Mouse (Mus musculus) kidney, adult 2 months (tissue): Measurements from ENCODE around the gene Zfp108. TPM values are rescaled to one million over a fixed set of nuclear protein-coding genes. Genes with fewer than 3 reads are reported as not detected.

Source experiments
- DNase-seq: peaks from one replicate; pipeline ENCODE4 v3.0.0; 2021
- H3K27ac ChIP-seq: fragments of 200-500 bp; 2 replicates; pipeline ENCODE4 v1.5.1; 2012; ENCODE audit warnings: low read depth, low read length, control low read depth, inconsistent platforms; ENCODE audit not compliant: insufficient read depth
- H3K27me3 ChIP-seq: fragments of 200-500 bp; replicated peaks from 2 replicates; pipeline ENCODE4 v1.6.1; 2012; ENCODE audit warnings: mild to moderate bottlenecking, moderate library complexity, low read length, inconsistent platforms; ENCODE audit not compliant: control insufficient read depth, insufficient read depth
- H3K36me3 ChIP-seq: fragments of 200-500 bp; 2 replicates; pipeline ENCODE4 v1.6.1; 2012; ENCODE audit warnings: mild to moderate bottlenecking, moderate library complexity, low read length, inconsistent platforms; ENCODE audit not compliant: control insufficient read depth, insufficient read depth
- H3K4me1 ChIP-seq: fragments of 200-500 bp; 2 replicates; pipeline ENCODE4 v1.6.1; 2011; ENCODE audit warnings: low read length; ENCODE audit not compliant: control insufficient read depth, insufficient read depth
- H3K4me3 ChIP-seq: fragments of 200-500 bp; 2 replicates; pipeline ENCODE4 v1.5.1; 2011; ENCODE audit warnings: mild to moderate bottlenecking, low read depth, low read length, control low read depth; ENCODE audit not compliant: insufficient read depth
- CTCF ChIP-seq: fragments of 200-500 bp; conservative IDR thresholded peaks from 2 replicates; pipeline ENCODE4 v1.5.1; 2011; ENCODE audit warnings: low read depth, mild to moderate bottlenecking, control low read depth, low read length, moderate library complexity, mixed read lengths; ENCODE audit not compliant: insufficient read depth, insufficient read length
- POLR2A ChIP-seq: fragments of 200-500 bp; IDR thresholded peaks from one replicate; pipeline ENCODE4 v1.6.1; 2011; ENCODE audit warnings: low read depth, low read length, control low read depth
- WGBS: fragments of 180-500 bp; shearing (Covaris S2); methylation state at CpG from one replicate; pipeline ENCODE4 v1.1.7; 2018; 5-methylcytosine and 5-hydroxymethylcytosine counted together
- polyA plus RNA-seq: library from polyadenylated mRNA; depleted of rRNA; stranded (reverse); fragments of >200 nt; gene quantifications from 2 replicates; pipeline ENCODE4 v1.2.3, GENCODE M21; 2012; rRNA removed

Zfp108 gene
- polyA plus RNA-seq, result 1.2 and 1.3 TPM in 2 replicates

DNA sequence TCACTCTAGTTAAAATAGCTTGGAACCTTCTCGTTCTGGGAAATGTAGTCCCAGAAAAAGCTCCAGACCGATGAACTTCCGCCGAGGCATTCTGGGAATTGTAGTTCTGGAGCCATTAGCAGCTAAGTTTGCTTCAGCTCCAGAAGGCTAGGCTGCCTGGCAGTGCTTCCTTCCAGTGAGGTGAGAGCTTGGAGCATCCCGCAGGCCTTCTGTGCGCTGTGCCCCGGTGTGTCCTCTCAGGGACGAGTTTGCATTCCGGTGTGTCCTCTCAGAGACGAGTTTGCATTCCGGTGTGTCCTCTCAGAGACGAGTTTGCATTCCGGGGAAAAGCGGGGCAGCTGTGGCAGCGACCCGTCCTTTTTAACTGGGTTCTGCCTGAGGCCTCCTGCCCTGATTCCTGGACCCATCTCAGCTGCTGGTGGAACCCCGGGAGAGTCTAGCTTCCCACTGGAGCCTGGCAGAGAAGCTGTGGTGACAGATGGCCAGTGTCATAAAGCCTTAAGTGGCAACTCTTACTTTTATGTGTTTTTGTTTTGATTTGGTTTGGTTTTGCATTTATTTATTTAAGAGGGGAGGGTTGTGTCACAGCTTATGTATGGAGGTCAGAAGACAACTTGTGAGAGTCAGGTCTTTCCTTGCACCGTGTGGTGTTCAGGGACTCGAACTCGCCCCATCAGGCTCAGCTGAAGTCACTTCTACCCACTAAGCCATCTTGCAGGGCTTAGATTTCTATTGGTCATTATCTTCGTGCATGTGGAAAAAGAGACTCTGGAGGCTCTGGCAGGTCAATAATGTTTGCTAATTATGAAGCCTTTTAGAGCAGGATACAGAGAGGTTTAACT, at the start of gene Zfp108:
TSS of gene Zfp108 (plus strand) at position 162 of the 842 bp plus-strand sequence.
- H3K4me1 ChIP-seq, result peaks cover 3% of the 10 kb centered on the region; the same call in 1 of the 2 replicates
- 17% methylated on average over 21 of the region's 21 CpGs for WGBS
- TF ChIP-seq POLR2A, result peak; percentile 49
- no peak for TF ChIP-seq CTCF
- peak; percentile 95 for DNase-seq
- peak within 1 kb of the TSS; percentile 60 for H3K4me3 ChIP-seq
- H3K27ac ChIP-seq, result no peak within 1 kb of the TSS
- H3K36me3 ChIP-seq, result no peaks in the 10 kb centered on the region
- H3K27me3 ChIP-seq, result no peaks in the 10 kb centered on the region

GRCm38 (mm10) chr7:24207488-24208261, 46.9 kb upstream of the Zfp108 start:
- 12% methylated on average over 24 of the region's 24 CpGs for WGBS
- peak overlapping the region; percentile 82 for H3K4me3 ChIP-seq
- H3K36me3 ChIP-seq, result no peaks in the 10 kb centered on the region; the same call in 1 of the 2 replicates
- TF ChIP-seq POLR2A, result no peak
- TF ChIP-seq CTCF, result 0 out of 2 replicates have a peak, but pooled peaks have one; percentile 13
- no peaks in the 10 kb centered on the region for H3K27me3 ChIP-seq
- no peak overlapping the region for H3K27ac ChIP-seq
- DNase-seq, result peak; percentile 90
- H3K4me1 ChIP-seq, result no peaks in the 10 kb centered on the region

GRCm38 (mm10) chr7:24208282-24208886, 46.2 kb upstream of the Zfp108 start:
- 60% methylated on average over 7 of the region's 7 CpGs for WGBS
- no peaks in the 10 kb centered on the region for H3K27me3 ChIP-seq
- no peak overlapping the region for H3K27ac ChIP-seq
- no peaks in the 10 kb centered on the region for H3K4me1 ChIP-seq
- H3K36me3 ChIP-seq, result no peaks in the 10 kb centered on the region; the same call in 1 of the 2 replicates
- H3K4me3 ChIP-seq, result no peak overlapping the region
- TF ChIP-seq POLR2A (no peak), CTCF (no peak)
- no peak for DNase-seq

DNA sequence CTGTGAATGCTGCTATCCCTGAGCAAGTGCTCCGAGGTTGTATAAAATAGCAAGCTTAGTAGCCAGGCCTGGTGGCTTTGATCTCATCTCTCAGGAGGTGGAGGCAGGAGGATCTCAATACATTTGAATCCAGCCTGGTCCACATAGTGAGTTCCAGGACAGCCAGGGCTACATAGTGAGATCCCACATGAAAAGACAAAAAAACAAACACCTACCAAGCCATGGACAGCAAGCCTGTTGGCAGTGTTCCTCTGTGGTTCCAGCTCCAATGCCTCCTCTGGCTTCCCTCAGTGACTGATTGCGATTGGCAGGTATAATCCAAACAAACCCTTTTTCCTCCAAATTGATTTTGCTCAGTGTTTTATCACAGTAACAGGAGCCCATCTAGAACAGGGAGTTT, 44.3 kb upstream of the Zfp108 start:
- no peak overlapping the region for H3K27ac ChIP-seq
- no peak for TF ChIP-seq POLR2A
- no peak for TF ChIP-seq CTCF
- no peaks in the 10 kb centered on the region for H3K27me3 ChIP-seq
- H3K4me1 ChIP-seq, result no peaks in the 10 kb centered on the region
- 81% methylated on average over 2 of the region's 2 CpGs for WGBS
- no peak overlapping the region for H3K4me3 ChIP-seq
- no peaks in the 10 kb centered on the region for H3K36me3 ChIP-seq
- DNase-seq, result no peak

GRCm38 (mm10) chr7:24211343-24211742, 43.3 kb upstream of the Zfp108 start, which contains the start of gene Zfp111:
Gene Zfp111 (minus strand): TSS chr7:24211443.
- WGBS, result 81% methylated on average over 5 of the region's 5 CpGs
- no peak for TF ChIP-seq POLR2A
- TF ChIP-seq CTCF, result no peak
- no peak within 1 kb of the TSS for H3K27ac ChIP-seq
- no peaks in the 10 kb centered on the region for H3K36me3 ChIP-seq
- no peaks in the 10 kb centered on the region for H3K4me1 ChIP-seq
- H3K27me3 ChIP-seq, result no peaks in the 10 kb centered on the region
- no peak within 1 kb of the TSS for H3K4me3 ChIP-seq
- no peak for DNase-seq

DNA sequence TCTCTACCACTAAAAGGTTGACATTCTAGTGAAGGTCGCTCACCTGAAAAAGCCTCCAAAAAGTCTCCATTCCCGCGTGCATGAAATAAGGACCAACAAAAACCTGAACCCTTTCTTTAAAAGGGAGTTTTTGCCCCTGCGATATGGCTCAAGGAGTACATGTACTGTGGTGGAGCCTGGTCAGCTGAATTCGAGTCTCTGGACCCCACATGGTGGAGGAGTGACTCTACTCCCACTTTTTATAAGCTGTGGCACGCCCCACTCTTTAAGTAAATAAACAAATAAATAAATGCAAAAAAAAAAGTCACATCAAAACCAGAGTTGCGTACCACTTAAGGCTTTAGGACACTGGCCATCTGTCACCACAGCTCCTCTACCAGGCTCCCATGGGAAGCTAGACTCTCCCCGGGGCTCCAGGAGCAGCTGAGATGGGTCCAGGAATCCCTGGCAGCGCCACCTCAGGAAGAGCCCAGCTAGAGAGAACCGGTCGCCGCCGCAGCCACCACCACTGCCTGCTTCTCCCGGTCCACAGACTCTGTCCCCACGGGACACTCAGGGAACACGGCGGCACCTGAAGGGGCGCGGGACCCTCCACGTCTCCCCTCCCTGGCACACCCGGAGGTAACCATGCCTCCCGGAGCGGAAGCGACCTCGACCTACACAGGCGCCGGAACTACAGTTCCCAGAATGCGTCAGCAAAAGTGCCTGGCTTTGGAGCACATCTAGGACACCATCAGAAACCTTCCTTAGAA, 17.4 kb upstream of the Zfp108 start, which contains the start of gene Zfp109:
TSS of gene Zfp109 (minus strand) at position 521 of the 752 bp plus-strand sequence.
- 4% methylated on average over 28 of the region's 28 CpGs for WGBS
- Histone ChIP-seq H3K4me1 (peaks cover 5% of the 10 kb centered on the region; the same call in 1 of the 2 replicates), H3K36me3 (no peaks in the 10 kb centered on the region), H3K27me3 (no peaks in the 10 kb centered on the region), H3K27ac (no peak within 1 kb of the TSS), H3K4me3 (peak within 1 kb of the TSS; percentile 100)
- TF ChIP-seq POLR2A, result no peak
- no peak for TF ChIP-seq CTCF
- DNase-seq, result peak; percentile 80
